Mouse (Mus musculus): ENCODE results near the gene Wnt9a.
"Not testable (repeated sequence)": the region's sequence is repeated elsewhere in the genome, so short reads cannot be mapped to it uniquely, and the experiment has no call there.

Gene Wnt9a

DNA sequence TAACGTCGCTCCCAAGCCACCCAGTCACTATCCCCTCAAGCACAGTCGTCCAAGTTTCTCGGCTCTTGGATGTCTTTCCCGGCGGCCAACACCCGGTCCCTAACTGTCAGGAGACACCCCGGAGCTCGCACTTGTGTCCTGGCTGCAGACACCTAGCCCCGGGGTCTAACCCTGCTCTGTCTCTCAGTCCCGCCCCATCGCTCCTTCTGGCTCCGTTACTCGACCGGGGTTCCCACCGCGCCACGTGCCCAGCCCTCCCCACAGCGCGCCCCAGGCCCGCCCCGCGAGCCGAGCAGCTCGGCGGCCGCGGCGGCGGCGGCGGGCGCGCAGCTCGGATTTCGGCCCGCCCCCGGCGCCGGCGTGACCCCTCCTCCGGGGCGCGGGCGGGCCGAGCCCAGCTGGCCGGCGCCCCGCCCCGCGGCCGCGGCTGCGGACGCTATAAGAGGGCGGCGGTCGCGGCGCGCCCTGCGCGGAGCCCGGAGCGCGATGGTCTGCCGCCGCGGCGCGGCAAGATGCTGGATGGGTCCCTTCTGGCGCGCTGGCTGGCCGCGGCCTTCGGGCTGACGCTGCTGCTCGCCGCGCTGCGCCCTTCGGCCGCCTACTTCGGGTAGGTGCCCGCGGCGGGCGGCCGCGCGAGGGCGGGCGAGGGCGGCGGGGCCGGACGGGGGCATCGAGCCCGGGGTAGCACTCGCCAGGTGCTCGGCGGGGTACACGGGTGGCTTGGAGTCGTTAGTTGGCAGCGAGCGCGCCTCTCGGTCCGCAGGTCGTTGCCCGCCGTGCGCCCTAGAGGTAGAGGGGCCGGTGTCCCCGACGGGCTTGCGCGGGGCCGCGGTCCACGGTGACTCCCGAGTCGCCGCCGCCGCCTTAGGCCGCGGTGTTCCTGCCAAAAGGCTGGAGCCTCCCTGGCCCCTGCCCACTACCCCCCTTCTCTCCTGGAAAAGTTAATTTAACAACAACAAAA, at the start of gene Wnt9a:
TSS of gene Wnt9a (plus strand) at position 468 of the 961 bp plus-strand sequence.
- peak; percentile 56 for DNase-seq (ENCODE audit: low spot score)

DNA sequence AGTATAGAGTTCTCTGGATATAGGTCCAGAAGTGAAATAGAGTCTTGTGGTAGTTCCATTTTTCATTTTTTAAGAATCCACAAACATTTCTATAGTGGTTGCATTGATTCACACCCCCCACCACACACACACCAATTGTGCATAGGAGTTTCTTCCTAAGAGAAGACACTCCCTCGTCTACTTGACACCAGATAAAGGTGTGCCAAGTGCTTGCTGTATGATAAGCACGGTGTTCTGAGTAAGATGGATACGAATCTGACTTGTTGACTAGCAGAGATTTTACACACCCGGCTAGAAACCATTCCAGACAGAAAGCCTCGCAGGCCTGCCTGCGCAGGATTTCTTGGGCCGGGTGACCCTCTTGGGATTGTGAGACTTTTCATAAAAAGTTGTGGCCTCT, 47.1 kb upstream of the Wnt9a start:
- DNase-seq (ENCODE audit: low spot score) = no peak

DNA sequence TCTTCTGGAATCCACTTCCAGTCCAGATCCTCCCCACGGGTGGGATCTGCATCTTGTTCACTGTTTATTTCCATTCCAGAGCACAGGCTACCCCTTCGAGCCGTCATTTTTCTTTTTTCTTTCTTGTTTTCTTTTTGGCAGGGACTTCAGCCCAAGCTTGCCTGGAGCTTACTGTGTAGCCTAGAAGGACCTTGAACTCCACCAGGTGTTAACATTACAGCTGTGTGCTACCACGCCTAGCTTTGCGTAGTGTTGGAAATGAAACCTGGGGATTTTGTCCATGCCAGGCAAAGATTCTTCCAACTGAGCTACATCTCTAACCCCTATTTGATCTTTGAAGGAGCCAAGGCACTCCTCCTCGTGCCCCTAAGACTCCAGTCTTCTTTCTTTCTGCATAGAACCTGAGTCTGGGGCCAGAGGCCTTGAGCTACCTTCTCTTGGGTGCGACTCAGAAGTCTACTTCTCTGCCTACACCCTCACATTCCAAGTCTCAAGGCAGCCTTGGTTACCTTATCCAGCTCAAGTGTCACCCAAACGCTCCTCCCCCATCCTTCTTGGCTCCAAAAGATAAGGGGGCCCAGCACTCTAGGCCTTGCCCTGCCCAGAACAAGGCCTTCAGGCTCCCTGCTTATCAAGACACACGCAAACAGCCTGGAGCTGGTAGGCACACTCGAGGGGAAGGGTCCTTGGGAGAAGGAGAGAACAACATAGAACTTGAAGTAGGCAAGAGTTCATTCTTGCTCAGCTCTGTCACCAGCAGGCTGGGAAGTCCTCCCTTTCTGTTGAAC, 45.8 kb upstream of the Wnt9a start:
- DNase-seq (ENCODE audit: low spot score) = no peak

DNA sequence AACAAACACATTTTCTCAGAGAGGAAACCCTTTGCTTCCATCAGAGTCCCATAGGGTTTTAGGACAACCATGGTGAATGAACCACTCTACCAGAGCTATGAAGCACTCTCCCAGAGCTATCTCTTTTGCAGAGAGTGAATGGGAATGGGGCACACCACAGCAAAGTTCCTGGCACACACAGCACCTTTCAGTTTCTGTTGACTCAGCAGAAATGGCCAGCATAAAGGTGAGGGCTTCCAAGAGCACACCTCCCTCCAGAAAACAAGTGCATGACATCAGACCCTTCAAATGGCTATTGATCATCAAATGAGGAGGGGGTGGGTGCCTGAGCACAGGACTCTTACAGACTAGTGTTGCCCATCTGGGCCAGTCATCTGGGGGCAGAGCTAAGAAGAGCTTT, 44.4 kb upstream of the Wnt9a start:
- no peak for DNase-seq (ENCODE audit: low spot score)

DNA sequence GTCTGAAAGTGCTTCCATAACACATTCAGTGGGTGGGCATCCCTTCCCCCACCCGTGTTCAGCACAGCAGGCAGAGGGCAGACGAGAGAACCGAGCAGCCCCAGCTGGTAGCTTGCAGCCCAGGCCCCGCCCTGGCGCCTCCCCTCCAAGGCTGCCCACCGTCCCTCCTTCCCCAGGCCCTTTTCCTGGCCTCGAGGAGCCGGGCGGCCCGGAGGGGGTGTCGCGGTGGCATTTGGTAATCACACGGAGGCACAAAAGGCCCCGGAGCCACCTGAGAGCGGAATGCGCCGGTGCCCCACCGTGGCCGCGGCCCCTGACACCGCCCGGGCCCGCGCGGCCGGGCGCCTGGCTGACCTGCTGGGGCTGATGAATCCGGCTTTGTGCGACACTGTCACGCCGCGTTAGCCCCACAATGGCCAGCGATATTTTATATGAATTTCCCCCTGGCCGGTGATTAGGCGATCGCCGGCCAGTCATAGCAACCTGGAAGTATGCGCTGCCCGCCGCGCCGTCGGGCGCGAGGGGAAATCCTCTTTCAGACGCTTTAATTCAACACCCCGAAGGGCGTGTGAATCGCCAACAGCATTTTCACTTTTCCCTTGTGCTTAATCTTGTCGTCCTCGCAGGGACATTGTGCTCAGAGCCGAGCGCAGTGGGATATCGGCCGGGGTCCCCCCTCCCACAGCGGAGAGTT, 42.7 kb upstream of the Wnt9a start:
- DNase-seq (ENCODE audit: low spot score) = peak; percentile 33

DNA sequence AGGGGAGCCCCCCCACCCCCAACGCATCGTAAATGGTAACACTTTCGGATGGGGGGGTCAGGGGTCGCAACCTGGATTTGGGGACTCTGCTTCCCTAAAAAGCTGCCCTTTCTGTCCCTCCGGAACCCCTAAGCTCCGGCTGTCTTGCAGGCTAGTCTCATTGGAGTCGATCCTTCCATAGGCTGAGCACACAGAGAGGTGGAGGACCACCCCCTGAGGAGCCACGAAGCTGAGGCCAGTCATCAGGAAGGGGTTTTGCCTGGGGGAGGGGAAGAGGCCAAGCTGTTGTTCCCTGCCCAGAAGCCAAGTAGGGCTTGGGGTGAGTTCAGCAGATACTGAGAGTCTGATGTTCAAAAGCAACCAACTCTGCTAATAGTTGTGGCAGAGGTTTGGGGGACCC, 42.1 kb upstream of the Wnt9a start:
- DNase-seq (ENCODE audit: low spot score) = no peak

DNA sequence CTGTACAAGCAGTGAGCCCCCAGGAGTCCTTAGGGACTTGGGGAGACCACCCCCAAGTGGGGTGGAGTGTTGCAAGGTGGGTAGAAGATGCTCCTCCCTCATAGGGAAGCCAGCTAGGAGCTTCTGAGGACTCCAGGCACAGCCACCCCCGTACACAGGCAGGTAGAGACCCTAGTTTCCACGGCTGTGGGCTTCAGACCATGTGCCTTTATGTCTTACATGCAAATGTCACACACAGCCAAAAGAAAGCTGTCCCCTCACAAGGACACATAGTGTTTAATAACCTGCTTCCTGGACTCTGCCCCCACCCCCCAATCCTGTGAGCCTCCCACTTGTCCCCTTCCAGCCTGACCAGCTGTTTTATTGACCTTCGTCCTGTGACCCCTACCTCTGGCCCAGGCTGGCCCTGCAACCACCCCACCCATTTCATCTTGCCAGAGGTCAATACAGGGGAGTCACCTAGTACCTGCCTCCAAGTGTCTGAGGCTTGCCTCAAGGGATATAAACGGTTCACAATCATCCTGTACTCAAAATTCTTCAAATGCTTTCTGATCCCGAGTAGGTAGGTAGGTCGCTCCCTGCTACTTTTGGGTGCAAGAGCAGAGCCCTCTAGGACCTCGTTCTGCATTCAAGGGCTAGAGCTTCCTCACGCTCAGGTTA, 41.4 kb upstream of the Wnt9a start:
- DNase-seq (ENCODE audit: low spot score) = no peak

DNA sequence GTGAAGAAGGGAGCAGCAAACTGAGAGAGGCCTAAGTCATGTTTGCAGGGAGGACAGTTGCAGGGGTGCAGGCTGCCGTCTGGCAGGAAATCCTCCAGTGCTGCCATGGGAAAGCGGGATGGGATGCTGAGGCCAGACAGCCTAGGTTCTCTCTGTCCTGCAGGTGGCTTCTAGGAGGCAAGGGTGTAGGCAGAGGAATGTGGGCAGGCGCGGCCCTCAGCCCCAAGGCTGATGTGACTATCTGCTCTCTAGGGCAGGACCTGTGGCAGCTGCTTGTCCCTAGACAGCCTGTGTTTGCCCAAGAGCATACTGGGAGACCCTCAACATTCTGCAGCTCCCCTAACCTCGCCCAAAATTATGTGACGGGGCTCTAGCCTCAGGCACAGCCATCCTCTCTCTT, 40.0 kb upstream of the Wnt9a start:
- no peak for DNase-seq (ENCODE audit: low spot score)

DNA sequence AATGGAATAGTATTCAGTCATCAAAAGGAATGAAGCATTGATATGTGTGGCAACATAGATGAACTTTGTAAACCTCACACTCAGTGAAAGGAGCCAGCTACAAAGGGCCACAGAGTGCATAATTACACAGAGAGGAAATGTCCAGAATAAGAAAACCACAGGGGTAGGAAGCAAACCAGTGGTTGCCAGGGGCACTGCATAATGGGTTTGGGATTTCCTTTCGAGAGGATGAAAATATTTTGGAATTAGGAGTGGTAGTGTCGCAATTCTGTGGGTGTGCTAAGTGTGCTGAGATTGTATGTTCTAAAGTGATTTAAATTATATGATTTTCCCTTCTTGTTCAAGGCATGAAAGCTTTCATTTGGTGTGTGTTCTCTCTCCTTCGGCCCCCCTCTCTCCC, 32.5 kb upstream of the Wnt9a start:
- DNase-seq (ENCODE audit: low spot score) = no peak

DNA sequence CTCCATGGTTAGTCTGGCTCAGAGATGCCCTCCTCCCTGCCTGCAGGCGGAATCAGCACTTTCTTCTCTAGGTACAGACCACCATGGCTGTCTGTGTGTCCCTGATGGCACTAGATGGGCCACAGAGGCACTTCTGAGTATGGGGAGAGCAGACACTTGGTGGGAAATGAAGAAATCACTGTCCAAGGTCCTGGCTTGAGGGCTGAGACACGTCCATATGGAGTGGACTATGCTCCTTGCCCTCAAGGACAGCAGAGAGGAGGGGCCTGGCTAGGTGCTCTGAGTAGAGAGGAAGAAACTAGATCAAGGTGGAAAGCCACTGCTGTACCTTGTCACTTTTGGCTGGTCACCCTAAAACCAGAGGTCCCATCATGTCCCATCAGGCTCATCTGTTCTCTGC, 29.9 kb upstream of the Wnt9a start:
- no peak for DNase-seq (ENCODE audit: low spot score)

DNA sequence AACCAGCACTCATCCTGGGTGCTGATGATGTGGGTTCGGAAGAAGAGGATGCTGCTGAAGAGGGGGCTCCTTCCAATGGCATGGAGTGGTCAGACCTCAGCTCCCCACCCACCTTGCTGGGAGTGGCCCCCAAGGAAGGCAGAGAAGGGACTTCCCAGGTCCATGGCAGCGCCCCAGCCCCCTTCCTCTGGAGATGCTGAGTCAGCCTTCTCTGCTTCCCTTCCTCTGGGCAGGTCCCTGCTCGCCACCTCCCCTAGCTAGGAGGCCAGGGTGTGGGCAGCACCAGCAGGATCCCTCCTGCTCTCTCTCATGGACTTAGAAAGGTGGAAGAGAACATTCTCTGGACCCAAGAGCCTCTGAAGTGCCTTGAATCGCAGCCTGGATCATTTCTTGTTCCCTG, 28.7 kb upstream of the Wnt9a start:
- no peak for DNase-seq (ENCODE audit: low spot score)

DNA sequence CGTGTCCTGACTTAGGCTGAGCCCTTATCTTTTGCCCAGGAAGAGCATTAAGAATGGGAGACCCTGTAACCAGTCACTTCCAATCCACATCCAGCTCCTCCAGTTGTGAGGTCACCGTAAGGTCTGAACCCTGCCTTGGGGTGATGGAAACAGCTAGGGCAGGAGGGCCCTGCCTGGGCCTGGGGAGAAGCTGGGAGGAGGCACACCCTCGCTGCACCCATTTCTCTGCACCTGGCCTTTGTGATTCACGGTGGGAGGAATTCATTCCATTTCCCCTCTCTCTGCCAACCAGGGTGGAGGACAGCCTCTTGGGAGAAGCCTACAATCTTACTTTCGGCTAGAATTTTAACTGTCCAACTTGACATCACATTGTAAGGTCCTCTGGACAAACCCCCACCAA, 24.6 kb upstream of the Wnt9a start:
- no peak for DNase-seq (ENCODE audit: low spot score)

DNA sequence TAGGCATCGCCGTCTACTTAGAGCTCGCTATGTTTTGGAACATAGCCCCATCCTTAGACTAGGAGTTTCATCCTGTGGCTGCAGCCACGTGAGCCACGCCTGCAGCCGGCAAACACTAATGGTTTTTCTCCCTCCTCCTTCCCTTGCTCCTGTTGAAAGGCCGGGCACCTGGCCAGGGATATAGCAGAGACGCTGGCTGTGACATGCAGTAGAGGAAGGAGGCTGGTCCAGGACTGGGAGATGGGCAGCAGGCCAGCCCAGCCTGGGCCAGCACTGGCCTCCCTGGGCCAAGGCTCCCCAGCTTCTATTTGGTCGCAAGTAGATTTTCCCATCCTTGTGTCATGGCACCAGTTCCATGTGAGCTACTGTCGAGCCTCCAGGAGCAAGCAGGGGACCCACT, 23.8 kb upstream of the Wnt9a start:
- peak; percentile 32 for DNase-seq (ENCODE audit: low spot score)

DNA sequence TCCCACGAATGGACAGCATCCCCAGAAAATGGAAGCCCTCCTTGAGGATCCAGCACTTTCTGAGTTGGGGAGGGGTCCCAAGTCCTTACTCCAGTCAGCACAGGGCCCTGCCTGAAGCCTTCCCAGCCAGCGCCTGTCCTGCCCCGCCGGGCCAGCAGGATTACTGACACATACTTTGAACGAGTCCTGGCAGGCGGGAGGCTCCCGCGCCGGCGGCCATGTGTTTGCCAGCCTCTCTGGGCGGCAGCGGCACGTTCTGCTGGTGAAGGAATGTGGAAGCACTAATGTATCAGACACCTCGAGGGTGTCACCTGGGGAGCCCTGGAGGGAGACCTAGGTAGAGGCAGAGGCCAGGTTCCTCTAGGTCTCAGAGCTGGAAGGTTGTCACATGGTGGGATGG, 22.6 kb upstream of the Wnt9a start:
- no peak for DNase-seq (ENCODE audit: low spot score)

DNA sequence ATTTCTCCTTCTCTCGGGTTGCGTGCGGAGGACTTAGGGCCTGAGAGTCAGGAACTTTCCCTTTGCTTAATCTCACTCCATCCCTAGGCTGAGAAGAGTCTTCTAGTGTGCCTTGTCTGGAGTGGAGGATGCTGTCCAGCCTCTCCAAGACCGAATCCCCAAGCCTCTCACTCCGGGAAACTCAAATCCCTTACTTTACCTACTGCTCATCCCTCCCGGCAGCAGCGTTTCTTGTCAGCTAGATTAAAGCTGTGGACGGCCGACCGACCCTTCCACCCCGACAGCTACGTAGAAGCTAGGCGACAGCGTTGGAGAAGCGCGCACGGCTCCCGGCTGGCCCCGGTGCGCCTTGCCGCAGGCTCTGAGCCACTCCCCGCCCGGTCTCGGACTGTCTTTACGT, 17.0 kb upstream of the Wnt9a start:
- no peak for DNase-seq (ENCODE audit: low spot score)

DNA sequence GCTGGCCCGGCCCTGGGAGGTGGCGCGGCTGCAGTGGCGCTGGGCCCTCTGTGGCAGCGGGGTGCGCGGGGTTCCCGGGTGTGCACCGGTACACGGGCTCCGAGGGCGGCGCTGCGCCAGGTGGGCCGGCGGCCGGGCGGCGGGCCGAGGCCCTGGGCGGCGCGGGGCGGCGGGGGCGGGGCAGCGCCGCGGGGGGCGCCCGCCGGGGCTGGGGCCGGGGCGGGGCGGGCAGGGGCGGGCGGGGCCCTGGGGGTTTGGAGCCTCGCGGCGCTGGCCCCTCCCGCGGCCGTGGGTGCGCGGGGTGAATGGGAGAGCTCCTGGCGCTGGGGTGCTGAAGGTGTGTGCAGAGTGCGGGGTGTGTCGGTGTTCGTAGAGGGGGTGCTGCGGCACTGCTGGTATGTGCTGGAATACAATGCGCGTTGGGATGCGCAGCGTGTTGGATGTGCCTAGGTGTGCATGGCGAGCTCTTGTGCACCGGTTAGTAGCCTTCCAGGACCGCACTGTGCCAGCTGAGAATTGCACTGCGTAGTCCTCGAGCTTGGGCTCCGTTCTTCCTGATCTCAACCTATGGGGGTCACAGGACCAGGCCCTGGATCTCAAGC, 15.9 kb upstream of the Wnt9a start, which contains the start of gene Wnt3a:
TSS of gene Wnt3a (minus strand) at position 51 of the 602 bp plus-strand sequence.
- DNase-seq (ENCODE audit: low spot score) = no peak

DNA sequence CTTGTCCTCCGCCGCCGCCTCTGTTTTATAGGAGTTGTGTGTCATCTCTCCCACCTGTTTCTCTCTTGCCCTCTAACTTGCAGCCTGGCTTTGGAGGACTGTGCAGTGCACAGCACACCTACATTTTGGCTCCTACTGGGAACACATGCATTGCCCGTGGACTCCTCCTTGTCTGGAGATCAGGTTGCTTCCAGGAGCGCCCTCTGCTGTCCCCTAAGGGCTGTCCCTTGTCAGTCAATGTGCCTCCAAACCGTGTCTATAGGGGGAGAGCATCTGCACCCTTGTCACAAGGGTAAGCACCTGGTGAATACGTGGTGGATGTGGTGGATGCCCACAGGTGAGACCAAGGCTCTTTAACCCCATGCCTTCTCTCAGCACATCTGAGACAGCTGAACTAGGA, 13.1 kb upstream of the Wnt9a start:
- DNase-seq (ENCODE audit: low spot score) = no peak

DNA sequence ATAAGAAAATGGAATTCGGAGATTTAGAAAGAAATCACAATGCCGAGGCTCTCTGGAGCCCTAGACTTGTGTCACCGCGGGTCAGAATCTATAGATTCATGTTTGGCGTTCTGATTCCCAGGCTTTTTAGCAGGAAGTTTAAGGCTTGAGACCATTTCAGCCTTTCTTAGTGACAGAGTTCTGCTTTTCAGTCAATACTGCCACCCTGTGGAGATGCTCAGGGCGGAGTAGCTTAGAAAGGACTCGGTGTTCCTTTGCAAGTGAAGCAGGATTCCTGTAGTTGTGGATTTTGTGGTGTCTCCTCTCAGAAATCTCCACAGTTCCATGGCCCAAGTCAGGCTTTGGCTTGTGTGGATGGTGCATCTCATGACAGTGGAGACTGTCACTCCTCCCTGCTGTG, 8.8 kb upstream of the Wnt9a start:
- DNase-seq (ENCODE audit: low spot score) = peak; percentile 53

DNA sequence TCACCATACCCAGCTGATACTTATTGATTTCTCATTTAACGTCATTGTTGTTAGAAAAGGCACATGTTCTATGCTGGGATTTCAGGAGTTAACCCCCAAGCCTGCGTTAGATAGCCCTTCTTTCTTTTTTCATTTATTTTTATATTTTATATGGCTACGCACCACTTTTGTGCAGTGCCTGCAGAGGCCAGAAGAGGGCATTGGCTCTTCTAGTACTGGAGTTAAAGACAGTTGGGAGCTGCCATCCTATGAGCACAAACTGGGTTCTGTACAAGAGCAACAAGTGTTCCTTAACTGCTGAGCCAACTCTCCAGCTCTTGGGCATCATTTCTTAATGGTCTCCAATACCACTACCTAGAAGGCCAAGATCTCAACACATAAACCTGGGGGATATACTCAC, 6.5 kb upstream of the Wnt9a start:
- peak; percentile 38 for DNase-seq (ENCODE audit: low spot score)

DNA sequence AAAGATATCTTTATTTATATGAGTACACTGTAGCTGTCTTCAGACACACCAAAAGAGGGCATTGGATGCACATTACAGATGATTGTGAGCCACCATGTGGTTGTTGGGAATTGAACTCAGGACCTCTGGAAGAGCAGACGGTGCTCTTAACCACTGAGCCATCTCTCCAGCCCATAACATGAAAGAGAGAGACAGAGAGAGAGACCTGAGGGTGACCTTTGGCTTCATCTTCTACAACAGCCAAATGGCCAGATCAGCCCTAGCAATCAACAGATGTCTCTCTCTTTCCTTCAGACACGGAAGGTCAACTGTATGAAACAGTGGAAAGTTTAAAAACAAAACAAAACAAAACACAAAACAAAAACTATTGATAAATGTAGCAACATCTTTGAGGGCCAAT, 5.7 kb upstream of the Wnt9a start:
- not testable (repeated sequence) for DNase-seq (ENCODE audit: low spot score)
